Mouse (Mus musculus) bone marrow macrophage, adult 2 months (primary cell): ENCODE data around the gene St3gal3.

Experiments used
- CTCF ChIP-seq: IDR thresholded peaks from 2 replicates; pipeline ENCODE4 v1.5.1; 2012; ENCODE audit warnings: low read depth, mild to moderate bottlenecking, low read length, moderate library complexity
- POLR2A ChIP-seq: IDR thresholded peaks from 2 replicates; pipeline ENCODE4 v1.6.1; 2012; ENCODE audit warnings: mild to moderate bottlenecking, low read depth, low read length, borderline replicate concordance

GRCm38 (mm10) chr4:118039964-118040363, 94.8 kb downstream of the St3gal3 start:
- no peak for TF ChIP-seq CTCF
- no peak for TF ChIP-seq POLR2A
